ENCODE assay signal across 14 mouse cellular contexts in genomic region chr11:119956590-119956989, GRCm38 (mm10).
"Had no signal": no experiment of that assay in that cellular context is flagged by ENCODE, and none has a peak within 500 bp of the region (broad histone marks: within the 10 kb centered on the region; RNA-seq: fewer than 3 reads in every experiment).

No protein-coding gene starts in this region.

- H3K27me3 ChIP-seq: limb, embryonic 13.5 days; midbrain, embryonic 12.5 days; neural tube, embryonic 13.5 days; stomach, embryonic 15.5 days had no signal

- H3K9me3 ChIP-seq: limb, embryonic 13.5 days; midbrain, embryonic 12.5 days; neural tube, embryonic 13.5 days; stomach, embryonic 15.5 days had no signal

- H3K27ac ChIP-seq: limb, embryonic 13.5 days; liver, embryonic 14.5 days; midbrain, embryonic 12.5 days; neural tube, embryonic 13.5 days had no signal

- H3K4me2 ChIP-seq: limb, embryonic 13.5 days; midbrain, embryonic 12.5 days; neural tube, embryonic 13.5 days; stomach, embryonic 15.5 days had no signal

- ATAC-seq: midbrain, embryonic 16.5 days had no signal

- H3K9ac ChIP-seq: limb, embryonic 13.5 days; liver, embryonic 14.5 days; midbrain, embryonic 12.5 days; neural tube, embryonic 13.5 days; stomach, embryonic 15.5 days had no signal

- H3K4me3 ChIP-seq: limb, embryonic 13.5 days; midbrain, embryonic 12.5 days; neural tube, embryonic 13.5 days; stomach, embryonic 15.5 days had no signal

- H3K36me3 ChIP-seq: midbrain, embryonic 12.5 days; neural tube, embryonic 13.5 days had no signal

- DNase-seq: kidney, adult 9 months; kidney, postnatal 14 days; layer of hippocampus, postnatal 36 days; left cerebral cortex, postnatal 4 days; lung, adult 2 months; lung, postnatal 14 days; right cerebral cortex, postnatal 14 days; thymus, postnatal 36 days had no signal
